Mouse (Mus musculus): ENCODE results near the gene Hyal3.
"Not testable (repeated sequence)": the region's sequence is repeated elsewhere in the genome, so short reads cannot be mapped to it uniquely, and the experiment has no call there.

Hyal3 gene

DNA sequence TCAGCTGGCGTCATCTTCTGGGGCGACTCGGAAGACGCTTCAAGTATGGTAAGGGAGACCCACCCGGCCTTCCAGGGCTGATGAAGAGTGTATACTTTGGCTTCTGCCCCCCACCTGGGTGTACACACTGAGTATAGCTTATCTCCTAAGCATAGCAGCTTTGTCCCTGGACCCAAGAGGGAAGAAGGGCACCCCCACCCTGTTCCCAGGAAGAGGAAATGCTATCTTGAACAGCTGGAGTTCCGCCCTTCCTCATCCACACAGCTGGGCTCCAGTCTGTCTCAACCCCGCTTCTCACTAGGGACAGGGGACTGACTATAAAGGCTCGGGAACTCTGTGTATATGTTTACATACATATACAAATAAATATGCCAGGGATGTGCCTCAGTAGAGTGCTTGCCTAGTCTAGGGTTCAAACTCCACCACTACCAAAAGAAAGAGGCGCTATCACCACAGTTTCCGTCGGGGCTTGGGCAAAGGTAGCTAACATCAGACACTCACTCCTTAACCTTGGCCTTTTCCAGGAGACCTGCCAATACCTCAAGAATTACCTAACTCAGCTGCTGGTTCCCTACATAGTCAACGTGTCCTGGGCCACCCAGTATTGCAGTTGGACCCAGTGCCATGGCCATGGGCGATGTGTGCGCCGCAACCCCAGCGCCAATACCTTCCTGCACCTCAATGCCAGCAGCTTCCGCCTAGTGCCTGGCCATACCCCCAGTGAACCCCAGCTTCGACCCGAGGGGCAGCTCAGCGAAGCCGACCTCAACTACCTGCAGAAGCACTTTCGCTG lies 8.9 kb upstream of the Hyal3 start:
- DNase-seq (ENCODE audit: low spot score in 2 of 2), result no peak

DNA sequence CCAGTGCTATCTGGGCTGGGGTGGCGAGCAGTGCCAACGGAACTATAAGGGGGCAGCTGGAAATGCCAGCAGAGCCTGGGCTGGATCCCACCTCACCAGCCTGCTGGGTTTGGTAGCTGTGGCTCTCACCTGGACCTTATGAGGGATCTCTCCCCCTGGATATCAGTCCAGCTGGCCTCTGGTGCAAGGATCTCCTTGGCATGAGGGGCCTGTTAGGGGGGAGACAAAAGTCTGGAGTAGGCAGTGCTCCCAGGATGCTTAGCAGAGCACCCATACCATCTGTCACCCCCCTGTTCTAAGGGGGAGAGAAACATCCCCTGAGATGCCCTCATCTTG lies 8.3 kb upstream of the Hyal3 start:
- no peak for DNase-seq (ENCODE audit: low spot score in 2 of 2)

DNA sequence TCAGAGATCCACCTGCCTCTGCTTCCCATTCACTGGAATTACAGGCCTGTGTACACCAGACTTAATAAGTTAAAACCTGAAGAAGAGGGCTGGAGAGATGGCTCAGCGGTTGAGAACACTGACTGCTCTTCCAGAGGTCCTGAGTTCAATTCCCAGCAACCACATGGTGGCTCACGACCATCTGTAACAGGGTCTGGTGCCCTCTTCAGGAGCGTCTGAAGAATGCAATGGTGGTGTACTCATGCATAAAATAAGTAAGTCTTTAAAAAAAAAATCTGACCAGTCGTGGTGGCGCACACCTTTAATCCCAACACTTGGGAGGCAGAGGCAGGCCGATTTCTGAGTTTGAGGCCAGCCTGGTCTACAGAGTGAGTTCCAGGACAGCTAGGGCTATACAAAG lies 6.8 kb upstream of the Hyal3 start:
- not testable (repeated sequence) for DNase-seq (ENCODE audit: low spot score in 2 of 2)

DNA sequence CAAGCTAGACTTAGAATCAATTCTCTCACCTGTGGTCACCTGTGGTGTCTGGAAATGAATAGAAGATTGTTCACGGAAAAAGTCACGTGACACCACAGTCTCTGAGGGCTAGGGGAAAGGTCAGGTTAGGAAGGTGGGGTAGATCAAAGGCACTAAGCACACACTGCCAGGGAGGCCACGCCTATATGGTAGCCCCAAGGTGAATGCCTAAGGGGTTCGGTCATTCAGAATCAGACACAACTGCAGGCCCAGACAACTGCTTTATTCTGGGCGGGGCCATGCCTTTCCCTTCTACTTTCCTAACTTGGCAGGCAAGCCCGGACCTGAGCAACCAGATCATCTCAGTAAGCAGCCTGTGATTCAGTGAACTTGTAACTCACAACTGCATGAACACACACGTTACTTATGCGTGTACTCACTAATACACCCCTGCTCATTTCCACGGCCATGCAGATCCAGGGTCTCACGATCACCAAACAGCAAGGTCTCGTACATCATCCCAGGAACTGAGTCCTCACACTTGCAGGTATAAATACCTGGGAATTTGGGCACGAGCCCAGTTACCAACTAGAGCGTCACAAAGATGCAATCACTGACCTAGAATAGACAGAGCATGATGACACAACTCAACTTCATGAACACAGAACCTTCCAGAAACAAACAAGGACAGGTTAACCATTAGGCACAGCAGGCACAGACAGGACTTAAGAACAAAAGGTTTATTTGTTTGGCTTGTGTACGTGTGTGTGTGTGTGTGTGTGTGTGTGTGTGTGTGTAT lies 4.8 kb upstream of the Hyal3 start:
- no peak for DNase-seq (ENCODE audit: low spot score in 2 of 2)

DNA sequence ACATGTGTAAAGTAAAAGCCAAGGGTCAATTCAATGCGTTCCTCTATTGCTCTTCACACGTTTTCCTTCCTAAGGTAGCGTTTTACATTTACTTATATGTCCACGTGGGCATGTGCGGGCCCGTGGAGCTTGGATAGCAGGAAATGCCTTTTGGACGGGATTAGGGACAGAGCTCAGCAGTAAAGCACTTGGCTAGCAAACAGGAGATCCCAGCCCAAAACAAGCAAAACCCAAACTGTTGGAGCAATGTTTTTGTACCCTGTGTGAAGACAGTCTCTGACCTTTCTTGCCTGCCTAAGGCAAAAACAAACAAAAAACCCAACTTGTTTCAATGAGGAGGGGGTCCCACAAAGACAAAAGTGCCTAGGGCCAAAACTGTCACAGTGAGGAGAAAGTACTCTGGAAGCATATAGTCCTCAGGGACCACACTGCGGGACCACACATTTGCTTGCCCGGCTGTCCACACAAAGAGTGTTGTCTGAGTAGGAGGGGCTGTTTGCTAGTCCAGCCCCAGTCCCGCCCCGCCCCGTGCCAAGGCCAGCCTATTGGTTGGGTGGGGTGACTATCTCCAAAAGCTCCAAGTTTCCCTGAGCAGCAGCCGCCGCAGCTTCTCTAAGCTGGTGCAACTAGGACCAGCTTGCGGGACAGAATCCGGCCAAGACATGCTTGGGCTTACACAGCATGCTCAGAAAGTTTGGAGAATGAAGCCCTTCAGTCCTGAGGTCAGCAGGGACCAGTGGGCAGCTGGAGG lies 4.1 kb upstream of the Hyal3 start, which contains the start of gene Hyal1:
Gene Hyal1 (plus strand): TSS at position 571 of the 751 bp plus-strand sequence.
- peak; percentile 69 to 86 for DNase-seq (ENCODE audit: low spot score in 2 of 2)

GRCm38 (mm10) chr9:107577871-107578270 lies 2.7 kb upstream of the Hyal3 start:
- DNase-seq (ENCODE audit: low spot score in 2 of 2), result no peak

DNA sequence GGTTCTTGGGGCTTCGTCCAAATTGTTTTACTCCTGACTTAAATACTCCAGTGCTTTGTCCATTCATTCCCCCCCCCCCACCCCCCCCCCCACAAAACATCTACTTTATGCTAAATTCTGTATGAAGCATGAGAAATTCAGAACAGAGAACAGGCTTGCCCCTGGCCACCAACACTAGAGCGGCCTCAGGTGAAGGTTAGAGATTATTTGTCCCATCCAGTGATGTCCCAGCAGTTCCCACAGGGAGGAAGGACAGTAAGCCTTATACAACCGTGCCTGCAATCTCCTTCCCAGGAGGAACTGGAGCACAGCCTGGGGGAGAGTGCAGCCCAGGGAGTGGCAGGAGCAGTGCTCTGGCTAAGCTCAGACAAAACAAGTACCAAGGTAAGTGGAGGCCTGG lies 2.0 kb upstream of the Hyal3 start, which contains the start of gene Naa80:
Gene Naa80 (plus strand): TSS at position 301 of the 400 bp plus-strand sequence.
- DNase-seq (ENCODE audit: low spot score in 2 of 2), result no peak

GRCm38 (mm10) chr9:107579023-107579900 lies 1.4 kb upstream of the Hyal3 start:
- DNase-seq (ENCODE audit: low spot score in 2 of 2), result no peak

DNA sequence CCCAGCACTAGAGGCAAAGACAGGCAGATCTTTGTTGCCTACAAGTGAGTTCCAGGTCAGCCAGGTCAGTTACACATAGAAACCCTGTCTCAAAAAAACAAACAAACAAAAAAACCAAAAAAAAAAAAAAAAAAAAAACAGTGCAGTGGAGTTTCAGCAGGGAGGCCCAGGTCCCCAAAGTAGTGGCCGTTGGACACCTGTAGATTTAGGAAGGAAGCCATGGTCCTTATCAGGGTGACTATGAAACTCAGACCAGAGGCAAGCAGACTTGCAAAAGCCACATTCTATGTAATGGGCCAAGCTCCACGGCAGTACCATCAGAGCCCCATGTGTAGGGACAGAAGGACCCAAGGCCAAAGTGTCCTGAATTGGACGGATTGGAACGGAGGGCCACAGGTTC lies 966 bp downstream of the Hyal3 start:
- DNase-seq (ENCODE audit: low spot score in 2 of 2), result no peak

DNA sequence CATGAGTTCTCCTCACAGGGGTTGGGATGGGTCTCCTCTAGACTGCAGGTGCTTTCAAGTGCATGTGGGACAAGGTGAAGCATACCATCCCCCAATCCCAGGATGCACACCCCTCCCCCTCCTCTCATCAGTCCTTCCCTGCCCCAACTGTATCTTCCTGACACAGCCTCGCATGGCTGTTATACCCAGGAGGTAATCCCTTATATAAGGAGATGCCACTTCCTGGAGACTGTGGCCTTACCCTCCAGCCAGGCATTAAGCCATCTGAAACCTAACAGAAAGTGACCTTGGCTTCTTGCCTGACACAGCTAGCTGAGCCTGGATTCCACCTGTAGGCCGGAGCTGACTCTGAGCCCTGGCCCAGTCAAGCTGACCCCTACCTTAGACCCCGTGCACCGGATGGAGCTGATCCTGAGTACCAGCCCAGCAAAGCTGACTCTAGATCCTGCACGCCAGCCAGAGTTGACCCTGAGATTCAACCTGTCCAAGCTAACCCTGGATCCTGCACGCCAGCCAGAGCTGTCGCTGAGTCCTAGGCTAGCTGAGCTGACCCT lies 2.0 kb downstream of the Hyal3 start:
- DNase-seq (ENCODE audit: low spot score in 2 of 2), result no peak

GRCm38 (mm10) chr9:107583174-107583573 lies 2.6 kb downstream of the Hyal3 start:
- no peak for DNase-seq (ENCODE audit: low spot score in 2 of 2)

GRCm38 (mm10) chr9:107586504-107586903 lies 5.9 kb downstream of the Hyal3 start:
- DNase-seq (ENCODE audit: low spot score in 2 of 2), result no peak

DNA sequence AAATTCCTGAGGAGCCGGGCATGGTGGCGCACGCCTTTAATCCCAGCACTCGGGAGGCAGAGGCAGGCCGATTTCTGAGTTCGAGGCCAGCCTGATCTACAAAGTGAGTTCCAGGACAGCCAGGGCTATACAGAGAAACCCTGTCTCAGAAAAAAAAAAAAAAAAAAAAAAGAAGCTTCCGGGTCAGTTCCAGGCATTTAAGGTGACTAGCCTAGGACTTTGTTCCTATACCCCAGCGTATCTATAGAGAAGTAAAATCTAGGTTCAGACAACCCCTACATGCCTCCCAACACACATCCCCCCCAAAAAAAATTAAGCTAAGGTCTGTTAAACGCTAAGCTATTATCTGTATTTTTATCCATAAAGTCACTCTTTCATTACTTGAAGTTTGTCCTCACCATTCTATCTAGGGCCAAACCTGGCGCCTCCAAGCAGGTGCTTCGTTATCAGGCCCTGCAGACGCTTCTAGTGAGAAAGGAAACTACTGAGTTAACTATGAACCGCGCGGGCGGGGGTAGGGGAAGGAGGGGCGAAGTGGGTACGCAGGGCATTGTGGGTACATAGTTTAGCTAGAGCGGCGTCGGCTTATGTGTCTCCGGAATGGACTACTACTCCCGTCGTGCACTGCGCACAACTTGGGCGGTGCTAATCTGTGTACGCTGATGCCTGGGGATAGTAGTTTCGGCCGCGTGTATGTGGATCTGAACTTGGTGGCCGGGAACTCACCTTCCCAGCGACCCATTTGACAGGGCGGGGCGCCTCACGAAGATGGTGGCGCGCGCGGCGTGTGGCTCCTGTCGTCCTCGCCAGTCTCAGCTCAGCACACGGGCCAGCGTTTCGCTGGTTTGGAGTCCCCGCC lies 6.6 kb downstream of the Hyal3 start, which contains the start of gene Ifrd2:
Gene Ifrd2 (plus strand): TSS at position 669 of the 859 bp plus-strand sequence.
- peak; percentile 97 to 100 for DNase-seq (ENCODE audit: low spot score in 2 of 2)

DNA sequence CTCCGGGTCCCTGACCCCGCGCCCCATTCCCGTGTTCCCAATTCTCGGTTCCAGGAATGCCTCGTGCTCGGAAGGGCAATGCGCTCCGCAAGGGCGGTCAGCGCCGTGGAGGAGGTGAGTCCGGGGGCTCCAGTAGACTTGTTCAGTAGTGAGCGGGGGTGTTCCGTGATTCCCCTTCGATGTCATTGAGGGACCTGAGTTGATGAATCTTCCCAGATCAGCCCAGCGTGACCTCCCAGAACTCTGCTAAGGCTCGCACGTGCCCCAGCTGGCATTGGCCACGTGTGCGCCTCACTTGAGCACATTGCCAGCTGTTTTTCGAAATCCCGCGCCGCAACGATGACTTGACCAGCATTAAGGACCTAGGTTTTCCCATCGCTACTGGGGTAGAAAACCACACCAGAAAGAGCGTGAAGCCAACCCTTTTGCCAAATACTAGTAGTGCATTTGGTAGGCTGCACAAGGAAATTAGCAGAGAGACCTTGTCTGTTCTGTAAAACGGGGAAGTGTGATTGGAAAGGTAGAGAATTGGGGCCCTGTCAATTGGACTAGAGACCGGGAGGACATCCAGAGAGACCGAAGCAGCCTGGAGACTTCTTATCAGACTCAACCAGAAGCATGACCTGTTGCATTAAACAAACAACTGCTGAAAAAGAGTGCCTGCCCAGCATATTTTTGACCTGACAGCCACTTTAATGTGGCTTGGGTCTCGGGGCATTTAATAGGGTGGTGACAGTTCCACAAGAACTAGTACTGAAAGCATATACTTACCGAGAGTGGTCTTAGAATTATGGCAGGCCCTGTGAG lies 7.4 kb downstream of the Hyal3 start:
- DNase-seq (ENCODE audit: low spot score in 2 of 2), result peak in 1 of 2 experiments; percentile 73

DNA sequence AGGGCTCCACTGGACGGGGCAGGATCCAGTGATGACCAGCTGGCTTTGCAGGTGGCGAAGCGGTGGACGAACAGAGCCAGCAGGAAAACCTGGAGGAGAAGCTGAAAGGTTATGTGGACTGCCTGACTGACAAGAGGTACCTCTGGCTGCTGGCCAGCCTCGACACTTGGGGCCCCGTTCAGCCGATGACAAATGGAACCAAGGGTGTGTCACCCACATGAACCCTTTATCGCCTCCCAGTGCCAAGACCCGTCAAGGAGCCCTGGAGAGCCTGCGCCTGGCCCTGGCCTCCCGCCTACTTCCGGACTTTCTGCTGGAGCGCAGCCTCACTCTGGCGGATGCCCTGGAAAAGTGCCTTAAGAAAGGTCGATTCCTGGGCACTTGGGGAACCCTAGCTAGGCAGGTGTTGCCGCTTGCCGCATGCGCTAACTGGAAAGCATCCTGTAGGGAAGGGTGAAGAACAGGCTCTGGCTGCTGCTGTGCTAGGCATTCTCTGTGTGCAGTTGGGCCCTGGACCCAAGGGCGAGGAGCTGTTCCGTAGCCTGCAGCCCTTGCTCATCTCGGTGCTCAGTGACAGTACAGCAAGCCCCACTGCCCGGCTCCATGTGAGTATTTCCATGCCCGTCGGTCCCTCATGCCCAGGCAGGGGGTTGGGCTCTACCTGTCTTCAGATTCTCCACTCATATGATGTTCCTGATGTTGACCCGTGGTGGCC lies 9.6 kb downstream of the Hyal3 start:
- peak; percentile 67 to 81 for DNase-seq (ENCODE audit: low spot score in 2 of 2)

DNA sequence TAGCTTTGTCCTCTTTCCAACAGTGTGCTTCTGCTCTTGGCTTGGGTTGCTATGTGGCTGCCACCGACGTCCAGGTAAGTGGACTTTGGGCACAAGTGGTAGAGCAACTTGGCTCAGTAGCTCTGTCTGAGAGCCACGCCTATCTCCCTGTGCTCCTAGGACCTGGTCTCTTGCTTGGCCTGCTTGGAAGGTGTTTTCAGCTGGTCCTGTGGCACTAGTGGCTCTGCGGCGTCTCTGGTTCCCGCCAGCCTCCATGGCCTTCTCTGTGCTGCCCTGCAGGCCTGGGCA lies 10.1 kb downstream of the Hyal3 start:
- no peak for DNase-seq (ENCODE audit: low spot score in 2 of 2)

GRCm38 (mm10) chr9:107593101-107593976 lies 12.7 kb downstream of the Hyal3 start:
- DNase-seq (ENCODE audit: low spot score in 2 of 2), result peak in 1 of 2 experiments; percentile 22

All from spleen, postnatal 10 days (tissue).